Mouse (Mus musculus) heart, embryonic 15.5 days (tissue): ENCODE measurements at regions not wholly inside any gene's neighbourhood (a gene's known extent, or its start where the extent isn't known, plus 50 kb on each side); places are given as distances from the start of the nearest gene placed in this dataset.
A peak's percentile ranks its signal among the peaks of the same experiment; 100 is the strongest.

ENCODE experiments used
- ATAC-seq: fragments of 200-750 bp; cut with Nextera tagmentation; replicated peaks from 2 replicates; pipeline ENCODE4 v1.8.0; 2017; ENCODE audit warnings: low read depth, moderate TSS enrichment; ENCODE audit not compliant: insufficient number of reproducible peaks, insufficient read depth, low FRiP score
- H3K27ac ChIP-seq: fragments of 300-500 bp; sonication (generic); 2 replicates; pipeline ENCODE4 v1.5.1; 2015; ENCODE audit warnings: mild to moderate bottlenecking, inconsistent platforms
- H3K27me3 ChIP-seq: fragments of 300-500 bp; sonication (generic); 2 replicates; pipeline ENCODE4 v1.6.1; 2015; ENCODE audit warnings: inconsistent platforms
- H3K36me3 ChIP-seq: fragments of 300-500 bp; sonication (generic); 2 replicates; pipeline ENCODE4 v1.6.1; 2015; ENCODE audit warnings: mild to moderate bottlenecking, inconsistent platforms
- H3K4me1 ChIP-seq: fragments of 300-500 bp; sonication (generic); replicated peaks from 2 replicates; pipeline ENCODE4 v1.6.1; 2015; ENCODE audit warnings: inconsistent platforms
- H3K4me2 ChIP-seq: fragments of 300-500 bp; sonication (generic); 2 replicates; pipeline ENCODE4 v1.6.1; 2015; ENCODE audit warnings: inconsistent platforms, mild to moderate bottlenecking, moderate library complexity
- H3K4me3 ChIP-seq: fragments of 300-500 bp; sonication (generic); 2 replicates; pipeline ENCODE4 v1.5.1; 2015; ENCODE audit warnings: mild to moderate bottlenecking, inconsistent platforms
- H3K9ac ChIP-seq: fragments of 300-500 bp; sonication (generic); 2 replicates; pipeline ENCODE4 v1.6.1; 2015; ENCODE audit warnings: mild to moderate bottlenecking, inconsistent platforms
- H3K9me3 ChIP-seq: fragments of 300-500 bp; sonication (generic); replicated peaks from 2 replicates; pipeline ENCODE4 v1.6.1; 2016; ENCODE audit warnings: inconsistent platforms
- WGBS: fragments of 180-500 bp; shearing (Covaris S2); methylation state at CpG from one replicate; pipeline ENCODE4 v1.1.7; 2015; ENCODE audit warnings: mixed read lengths; 5-methylcytosine and 5-hydroxymethylcytosine counted together

DNA sequence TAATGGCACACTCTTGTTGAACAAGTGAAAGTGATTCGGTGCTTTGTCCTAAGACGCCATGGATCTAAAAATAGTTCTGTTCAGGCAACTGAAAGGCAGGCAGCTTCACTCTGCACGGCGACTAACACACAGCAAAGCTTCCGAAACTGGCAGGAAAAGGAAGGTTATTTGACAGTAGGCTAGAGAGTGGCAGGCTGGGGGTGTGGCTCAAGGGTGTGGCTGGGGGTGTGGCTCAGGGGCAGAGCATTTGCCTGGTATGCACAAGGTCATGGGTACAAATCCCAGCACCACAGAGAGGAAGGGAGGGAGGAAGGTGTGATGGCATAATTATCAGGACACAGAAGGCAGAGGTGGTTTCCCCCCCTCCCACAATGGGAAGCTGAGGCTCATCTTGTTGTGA, 310.8 kb upstream of the Tbx3 start:
- H3K4me1 ChIP-seq = peaks cover 4% of the 10 kb centered on the region; the same call in 1 of the 2 replicates
- 8% methylated on average over 5 of the region's 5 CpGs for WGBS
- no peaks in the 10 kb centered on the region for H3K9me3 ChIP-seq
- H3K27ac ChIP-seq = no peak overlapping the region
- no peak overlapping the region for H3K9ac ChIP-seq
- H3K4me3 ChIP-seq = 0 out of 2 replicates have a peak overlapping the region, but pooled peaks have one; percentile 15
- H3K36me3 ChIP-seq = no peaks in the 10 kb centered on the region
- no peak for ATAC-seq
- H3K4me2 ChIP-seq = peak overlapping the region; percentile 33; the same call in 1 of the 2 replicates
- H3K27me3 ChIP-seq = no peaks in the 10 kb centered on the region

DNA sequence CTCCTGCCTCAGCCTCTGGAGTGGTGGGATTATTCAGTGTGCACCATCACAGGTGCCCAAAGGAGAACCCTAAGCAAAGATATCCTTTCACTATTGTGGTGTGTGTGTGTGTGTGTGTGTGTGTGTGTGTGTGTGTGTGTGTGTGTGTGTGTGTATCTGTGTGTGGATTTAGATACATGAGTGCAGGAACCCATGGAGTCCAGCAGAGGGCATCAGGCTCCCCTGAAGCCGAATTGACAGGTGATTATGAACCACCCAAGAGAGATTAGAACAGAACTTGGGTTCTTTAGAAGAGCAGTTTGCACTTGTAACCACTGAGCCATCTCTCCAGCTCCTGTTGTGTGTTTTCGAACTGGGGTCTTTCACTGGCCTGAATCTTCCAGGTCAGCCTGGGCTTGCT, 310.1 kb upstream of the Tbx3 start:
- WGBS = 93% methylated on average over 2 of the region's 2 CpGs
- no peak overlapping the region for H3K4me3 ChIP-seq
- peaks cover 4% of the 10 kb centered on the region; the same call in 1 of the 2 replicates for H3K4me1 ChIP-seq
- no peak for ATAC-seq
- no peaks in the 10 kb centered on the region for H3K36me3 ChIP-seq
- H3K4me2 ChIP-seq = no peak overlapping the region
- no peaks in the 10 kb centered on the region for H3K9me3 ChIP-seq
- no peaks in the 10 kb centered on the region for H3K27me3 ChIP-seq
- no peak overlapping the region for H3K9ac ChIP-seq
- no peak overlapping the region for H3K27ac ChIP-seq

DNA sequence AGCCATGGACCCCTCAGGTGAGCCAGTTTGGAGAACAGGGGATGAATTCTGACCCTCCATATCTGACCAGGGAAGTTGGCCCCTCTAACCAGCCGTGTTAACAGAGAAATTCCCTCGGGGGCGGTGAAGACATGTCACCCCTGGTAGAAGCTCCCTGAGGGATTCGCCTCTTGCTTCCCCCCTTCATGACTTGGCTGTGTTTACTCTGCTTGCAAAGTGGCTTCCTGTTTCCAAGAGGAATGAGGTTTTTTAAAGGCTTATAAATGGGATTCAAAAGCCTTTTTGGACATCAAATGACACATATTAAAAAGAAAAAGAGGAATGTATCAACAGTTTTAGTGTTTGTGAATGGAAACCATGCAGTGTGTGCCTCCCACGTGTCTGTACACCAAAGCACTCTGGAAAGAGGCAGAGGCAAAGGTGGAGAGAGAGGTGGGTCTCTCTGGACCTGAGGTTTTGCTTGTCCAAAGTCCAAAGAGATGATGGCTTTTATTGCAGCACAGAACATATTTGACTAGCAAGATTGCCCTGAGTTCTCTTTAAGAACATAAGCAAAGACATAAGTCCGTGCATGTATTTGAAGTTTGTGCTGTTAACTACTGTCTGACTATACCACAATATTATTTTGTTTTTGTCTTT, 308.9 kb upstream of the Tbx3 start:
- H3K4me1 ChIP-seq = peaks cover 4% of the 10 kb centered on the region; the same call in 1 of the 2 replicates
- no peaks in the 10 kb centered on the region for H3K9me3 ChIP-seq
- no peak overlapping the region for H3K9ac ChIP-seq
- H3K4me3 ChIP-seq = no peak overlapping the region
- H3K4me2 ChIP-seq = no peak overlapping the region
- no peaks in the 10 kb centered on the region for H3K27me3 ChIP-seq
- WGBS = 62% methylated on average over 6 of the region's 6 CpGs
- no peak overlapping the region for H3K27ac ChIP-seq
- ATAC-seq = no peak
- H3K36me3 ChIP-seq = no peaks in the 10 kb centered on the region

DNA sequence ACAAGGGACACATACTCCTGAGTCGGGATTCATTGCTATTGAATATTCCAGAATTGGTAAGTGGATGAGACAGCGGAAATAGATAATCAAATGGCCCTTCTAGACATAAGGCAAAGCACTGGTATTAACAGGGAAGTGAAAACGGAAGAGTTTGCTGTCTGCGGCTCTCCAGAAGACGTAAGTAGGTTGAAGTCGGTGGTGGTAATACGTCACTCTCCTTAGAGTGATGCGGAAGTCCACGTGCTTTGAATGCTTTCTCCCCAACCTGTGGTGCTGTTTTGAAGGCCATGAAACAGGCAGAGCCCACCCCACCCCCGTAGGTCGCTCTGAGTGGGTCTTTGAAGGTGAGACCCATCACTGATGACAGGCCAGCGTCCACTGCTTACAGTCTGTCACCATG, 308.0 kb upstream of the Tbx3 start:
- H3K36me3 ChIP-seq = no peaks in the 10 kb centered on the region
- H3K9me3 ChIP-seq = no peaks in the 10 kb centered on the region
- H3K27me3 ChIP-seq = no peaks in the 10 kb centered on the region
- WGBS = 61% methylated on average over 12 of the region's 12 CpGs
- no peak overlapping the region for H3K4me2 ChIP-seq
- no peak overlapping the region for H3K4me3 ChIP-seq
- no peak overlapping the region for H3K9ac ChIP-seq
- H3K27ac ChIP-seq = no peak overlapping the region
- H3K4me1 ChIP-seq = peaks cover 4% of the 10 kb centered on the region; the same call in 1 of the 2 replicates
- no peak for ATAC-seq

DNA sequence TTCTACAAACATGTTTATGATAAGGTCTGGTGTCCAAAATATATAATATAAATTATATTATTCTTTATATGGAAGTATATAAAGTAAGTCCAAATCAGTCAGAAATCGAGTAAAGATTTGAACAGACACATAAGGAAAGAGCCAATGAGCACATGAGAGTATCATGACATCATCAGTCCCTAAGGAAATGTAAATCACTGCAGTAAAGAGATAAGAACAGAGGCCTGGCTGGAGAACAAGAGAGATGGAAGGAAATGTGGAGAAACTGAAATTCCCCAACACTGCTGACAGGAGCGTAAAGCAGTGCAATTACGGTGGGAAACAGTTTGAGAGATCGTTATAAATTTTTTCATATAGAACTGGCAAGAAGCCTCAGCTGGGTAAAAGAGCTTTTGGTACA, 306.2 kb upstream of the Tbx3 start:
- 32% methylated on average over 4 of the region's 4 CpGs for WGBS

DNA sequence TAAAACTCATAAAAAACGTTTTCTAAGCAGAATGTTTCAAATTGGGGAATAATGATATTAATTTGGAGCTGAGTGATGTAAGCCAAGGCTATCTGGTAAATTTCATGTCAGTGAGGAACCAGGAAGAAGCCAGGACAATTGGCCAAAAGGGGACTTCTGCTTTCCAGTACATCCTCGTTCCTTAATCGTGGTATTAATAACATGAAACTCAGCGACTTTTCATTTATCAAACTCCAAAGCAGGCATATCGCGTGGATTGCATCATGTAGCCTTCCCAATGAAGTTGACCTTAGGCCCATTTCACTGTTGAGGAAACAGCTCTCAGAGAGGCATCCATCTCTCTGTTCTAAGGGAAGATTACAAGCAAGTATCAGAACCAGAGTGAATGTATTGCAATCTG, 305.3 kb upstream of the Tbx3 start:
- Histone ChIP-seq H3K4me3 (no peak overlapping the region), H3K4me1 (no peaks in the 10 kb centered on the region), H3K27me3 (peaks cover 2% of the 10 kb centered on the region; the same call in 1 of the 2 replicates), H3K9me3 (no peaks in the 10 kb centered on the region), H3K27ac (no peak overlapping the region), H3K36me3 (no peaks in the 10 kb centered on the region), H3K4me2 (no peak overlapping the region), H3K9ac (no peak overlapping the region)
- 68% methylated on average over 6 of the region's 6 CpGs for WGBS
- ATAC-seq = no peak

More for the DNA sequence above, 306.2 kb upstream of the Tbx3 start:
- no peak overlapping the region for H3K9ac ChIP-seq
- no peak overlapping the region for H3K4me3 ChIP-seq
- H3K9me3 ChIP-seq = no peaks in the 10 kb centered on the region
- no peaks in the 10 kb centered on the region for H3K36me3 ChIP-seq
- H3K4me1 ChIP-seq = peaks cover 4% of the 10 kb centered on the region; the same call in 1 of the 2 replicates
- no peaks in the 10 kb centered on the region for H3K27me3 ChIP-seq
- no peak for ATAC-seq
- H3K4me2 ChIP-seq = no peak overlapping the region
- no peak overlapping the region for H3K27ac ChIP-seq

DNA sequence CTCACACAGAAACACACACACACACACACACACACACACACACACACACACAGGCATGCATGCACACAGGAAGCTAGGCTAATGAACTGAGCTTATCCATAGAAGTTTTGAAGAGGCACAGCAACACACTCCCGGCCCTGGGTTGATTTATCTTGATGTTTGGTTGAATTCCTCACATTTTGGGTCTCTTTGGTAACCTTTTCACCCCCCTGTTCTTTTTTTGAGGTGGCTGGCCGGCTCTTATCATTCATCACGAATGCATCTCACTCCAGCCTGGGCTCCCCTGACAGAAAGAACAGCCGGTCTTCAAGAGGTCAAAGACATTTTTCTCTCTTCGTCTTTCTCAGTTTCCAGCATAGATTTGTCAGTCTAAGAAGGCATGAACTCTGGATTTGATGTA, 304.2 kb upstream of the Tbx3 start:
- Histone ChIP-seq H3K4me1 (0 out of 2 replicates have a peak, but pooled peaks cover 5% of the 10 kb centered on the region), H3K36me3 (no peaks in the 10 kb centered on the region), H3K9me3 (no peaks in the 10 kb centered on the region), H3K9ac (no peak overlapping the region), H3K27ac (no peak overlapping the region), H3K27me3 (peaks cover 5% of the 10 kb centered on the region; the same call in 1 of the 2 replicates), H3K4me2 (no peak overlapping the region), H3K4me3 (no peak overlapping the region)
- no peak for ATAC-seq
- 34% methylated on average over 5 of the region's 5 CpGs for WGBS

DNA sequence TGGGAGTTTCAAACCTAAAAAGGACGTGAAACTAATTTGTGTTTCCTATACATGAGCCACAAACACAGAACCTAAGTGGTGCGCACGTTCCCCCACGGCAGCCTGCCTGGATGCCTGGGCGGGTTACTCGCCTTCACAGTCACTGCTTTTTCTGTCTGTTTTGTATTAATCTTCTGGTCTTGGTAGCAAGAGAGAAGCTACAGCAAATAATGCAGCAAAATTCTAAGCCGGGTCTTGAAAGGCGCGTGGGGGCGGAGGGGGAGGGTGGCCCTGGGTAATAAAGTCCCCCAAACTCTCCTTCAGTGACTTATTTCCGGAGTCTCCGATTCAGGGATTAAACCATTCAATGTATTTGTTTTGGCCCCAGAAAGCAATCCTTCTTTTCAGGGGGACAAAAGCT, 300.0 kb upstream of the Tbx3 start:
- 75% methylated on average over 12 of the region's 12 CpGs for WGBS
- H3K4me2 ChIP-seq = peak overlapping the region; percentile 21
- peaks cover 7% of the 10 kb centered on the region for H3K27me3 ChIP-seq
- no peak overlapping the region for H3K4me3 ChIP-seq
- H3K27ac ChIP-seq = no peak overlapping the region
- no peak for ATAC-seq
- H3K36me3 ChIP-seq = no peaks in the 10 kb centered on the region
- no peaks in the 10 kb centered on the region for H3K9me3 ChIP-seq
- 0 out of 2 replicates have a peak, but pooled peaks cover 5% of the 10 kb centered on the region for H3K4me1 ChIP-seq
- H3K9ac ChIP-seq = no peak overlapping the region

DNA sequence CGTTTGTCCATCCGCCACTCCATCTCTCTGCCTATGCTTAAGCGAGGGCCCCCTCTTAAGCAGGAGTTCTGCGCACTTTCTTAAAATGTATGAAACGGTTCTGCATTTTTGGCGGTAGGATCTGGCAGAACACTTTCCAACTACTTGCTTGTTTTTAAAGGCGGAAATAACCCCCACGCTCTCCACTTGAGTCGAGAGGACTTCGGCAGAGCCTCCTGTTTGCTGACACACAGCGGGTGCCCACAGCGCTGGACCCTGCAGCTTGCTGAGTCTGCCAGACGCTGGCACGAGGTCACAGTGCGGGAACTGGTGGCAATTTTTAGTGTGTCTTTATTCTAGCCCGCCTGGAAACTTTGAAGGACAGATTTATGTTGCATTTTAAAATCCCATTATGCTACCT, 299.5 kb upstream of the Tbx3 start:
- peaks cover 7% of the 10 kb centered on the region for H3K27me3 ChIP-seq

DNA sequence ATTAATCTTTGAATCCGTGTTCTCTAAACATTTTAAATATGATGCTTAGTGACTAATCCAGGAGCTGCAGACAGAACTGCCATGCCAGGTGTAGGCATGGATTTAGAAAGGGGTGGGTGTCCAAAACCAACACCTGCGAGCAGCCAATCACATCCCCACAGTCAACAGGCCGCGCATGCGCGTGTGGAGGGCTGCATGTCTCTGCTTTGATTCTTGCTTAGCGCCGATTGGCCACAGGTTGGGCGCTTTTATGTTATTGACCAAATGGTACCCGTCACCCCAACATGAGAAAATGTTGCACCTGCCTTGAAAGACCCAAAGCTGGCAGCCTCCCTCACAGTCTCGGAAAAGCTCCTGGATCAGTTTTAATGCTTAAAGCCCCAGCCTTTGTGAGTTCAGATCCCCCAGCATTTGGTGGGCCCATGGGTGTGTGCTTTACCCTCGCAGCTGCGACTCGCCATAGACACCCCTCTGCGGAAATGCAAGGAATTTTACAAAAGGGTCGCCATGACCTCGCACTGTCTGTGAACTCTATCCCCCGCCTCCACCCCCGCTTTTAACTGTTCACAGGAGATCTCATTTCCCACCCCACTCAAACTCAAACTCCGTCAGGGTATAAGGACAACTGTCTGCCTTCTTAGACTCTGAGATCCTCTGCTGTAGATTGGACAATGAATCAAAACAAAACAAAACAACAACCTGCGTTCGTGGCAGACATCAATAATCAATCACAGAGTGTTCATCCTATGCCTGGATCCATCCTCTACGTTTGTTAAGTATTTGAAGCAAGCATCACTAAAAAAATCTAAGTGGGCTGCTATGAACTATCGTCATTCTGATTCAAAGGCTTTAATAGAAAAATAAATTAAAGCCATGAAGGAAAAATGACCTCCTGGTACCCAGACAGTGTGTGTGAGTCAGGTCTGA, 296.4 kb upstream of the Tbx3 start:
- Histone ChIP-seq H3K36me3 (no peaks in the 10 kb centered on the region), H3K9me3 (no peaks in the 10 kb centered on the region), H3K27ac (no peak overlapping the region), H3K27me3 (peaks cover 13% of the 10 kb centered on the region), H3K9ac (no peak overlapping the region), H3K4me1 (0 out of 2 replicates have a peak, but pooled peaks cover 5% of the 10 kb centered on the region), H3K4me3 (no peak overlapping the region), H3K4me2 (no peak overlapping the region)
- ATAC-seq = no peak
- WGBS = 84% methylated on average over 24 of the region's 24 CpGs

More for the DNA sequence above, 299.5 kb upstream of the Tbx3 start:
- peak overlapping the region; percentile 21 for H3K4me2 ChIP-seq
- H3K9me3 ChIP-seq = no peaks in the 10 kb centered on the region
- no peak overlapping the region for H3K9ac ChIP-seq
- no peak for ATAC-seq
- no peaks in the 10 kb centered on the region for H3K36me3 ChIP-seq
- H3K4me1 ChIP-seq = 0 out of 2 replicates have a peak, but pooled peaks cover 5% of the 10 kb centered on the region
- no peak overlapping the region for H3K4me3 ChIP-seq
- H3K27ac ChIP-seq = no peak overlapping the region
- WGBS = 29% methylated on average over 16 of the region's 16 CpGs

DNA sequence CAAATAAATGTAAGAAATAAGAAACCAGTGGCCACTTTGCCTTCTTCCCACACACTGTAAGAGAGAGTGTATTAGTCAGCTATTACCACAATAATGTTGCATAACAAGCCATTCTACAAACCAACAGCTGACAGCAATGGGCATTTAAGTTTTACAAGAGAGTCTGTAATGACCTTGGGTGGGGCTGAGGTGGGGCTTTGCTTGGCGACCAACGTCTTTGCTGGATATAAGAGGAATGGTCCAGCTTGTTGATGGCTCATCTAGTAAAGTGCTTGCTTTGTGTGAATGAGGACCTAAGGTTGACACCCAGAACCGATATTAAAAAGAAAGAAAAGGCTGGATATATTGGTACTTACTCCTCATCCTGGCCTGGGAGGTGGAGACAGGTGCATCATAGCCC, 295.6 kb upstream of the Tbx3 start:
- Histone ChIP-seq H3K36me3 (no peaks in the 10 kb centered on the region), H3K9me3 (no peaks in the 10 kb centered on the region), H3K4me3 (no peak overlapping the region), H3K4me2 (no peak overlapping the region), H3K4me1 (0 out of 2 replicates have a peak, but pooled peaks cover 5% of the 10 kb centered on the region), H3K27me3 (peaks cover 13% of the 10 kb centered on the region), H3K9ac (no peak overlapping the region), H3K27ac (no peak overlapping the region)
- ATAC-seq = no peak
- WGBS = 69% methylated on average over 3 of the region's 3 CpGs
